Mouse (Mus musculus): ENCODE results near the gene Kcnj12.

- no peak for TF ChIP-seq CTCF (IDR thresholded peaks at IDR 0.05; ENCODE audit: low read depth, low read length)
- TF ChIP-seq TAL1 (conservative IDR thresholded peaks at IDR 0.05; ENCODE audit: low read depth, low read length) = no peak
- TF ChIP-seq GATA2 (IDR thresholded peaks at IDR 0.05; ENCODE audit: borderline replicate concordance, low read depth, low read length) = no peak
- TF ChIP-seq GATA1 (IDR thresholded peaks at IDR 0.05; ENCODE audit: borderline replicate concordance, low read length) = no peak
- no peak for TF ChIP-seq POLR2AphosphoS5 (IDR thresholded peaks at IDR 0.05; ENCODE audit: insufficient replicate concordance, low read depth, low read length)
Measured at GRCm38 (mm10) chr11:61047441-61047840, 25.1 kb downstream of the Kcnj12 start.

Measured in G1E (cell line).